Mouse (Mus musculus): ENCODE measurements around the gene Fpr-rs6. TPM values are rescaled to one million over a fixed set of nuclear protein-coding genes. Genes with fewer than 3 reads are reported as not detected.

Gene Fpr-rs6
- not detected in 2 replicates for polyA plus RNA-seq (2015; fragmentation: Nextera tagmentation; extraction: Ambion mirVana)

GRCm38 (mm10) chr17:20182997-20183396, at the start of gene Fpr-rs6:
TSS of gene Fpr-rs6 (minus strand) at chr17:20183097.
- Histone ChIP-seq H3K4me2 (ENCODE audit: low read depth, low read length) (no peak within 1 kb of the TSS), H3K4me3 (ENCODE audit: low read depth, low read length) (no peak within 1 kb of the TSS), H3K27ac (ENCODE audit: low read depth) (no peak within 1 kb of the TSS), H3K36me3 (replicated peaks; ENCODE audit: insufficient read depth, low read length) (no peaks in the 10 kb centered on the region), H3K9me3 (ENCODE audit: low read length) (no peaks in the 10 kb centered on the region), H3K27me3 (ENCODE audit: insufficient read depth, low read length) (no peaks in the 10 kb centered on the region), H3K4me1 (ENCODE audit: insufficient read depth) (no peaks in the 10 kb centered on the region), H3K9ac (replicated peaks) (no peak within 1 kb of the TSS)
- no peak for DNase-seq
- TF ChIP-seq CTCF (IDR thresholded peaks at IDR 0.05; ENCODE audit: low read depth) (no peak), EP300 (IDR thresholded peaks at IDR 0.05; ENCODE audit: low read depth) (no peak)
- ATAC-seq: no peak

Other genes starting within 250 kb of the Fpr-rs6 start
- not detected in 2 replicates for gene Vmn2r104, start 134.8 kb downstream of the Fpr-rs6 start, polyA plus RNA-seq (2015; fragmentation: Nextera tagmentation; extraction: Ambion mirVana)
- not detected in 2 replicates for gene Fpr-rs7, start 68.9 kb downstream of the Fpr-rs6 start, polyA plus RNA-seq (2015; fragmentation: Nextera tagmentation; extraction: Ambion mirVana)
- gene Vmn2r105, start 52.0 kb upstream of the Fpr-rs6 start, polyA plus RNA-seq (2015; fragmentation: Nextera tagmentation; extraction: Ambion mirVana): not detected in 2 replicates
- not detected in 2 replicates for gene Vmn2r106, start 102.5 kb upstream of the Fpr-rs6 start, polyA plus RNA-seq (2015; fragmentation: Nextera tagmentation; extraction: Ambion mirVana)
- not detected in 2 replicates for gene Vmn2r107, start 162.1 kb upstream of the Fpr-rs6 start, polyA plus RNA-seq (2015; fragmentation: Nextera tagmentation; extraction: Ambion mirVana)
- gene Vmn1r224, start 231.0 kb upstream of the Fpr-rs6 start, polyA plus RNA-seq (2015; fragmentation: Nextera tagmentation; extraction: Ambion mirVana): not detected in 2 replicates